Mouse (Mus musculus) hindbrain, postnatal 0 days (tissue): ENCODE data around the gene Ltbp1. TPM values are rescaled to one million over a fixed set of nuclear protein-coding genes. Genes with fewer than 3 reads are reported as not detected.

ENCODE experiments used
- ATAC-seq: fragments of 200-750 bp; cut with Nextera tagmentation; 2 replicates; pipeline ENCODE4 v1.8.0; 2017; ENCODE audit warnings: mild to moderate bottlenecking, moderate TSS enrichment, moderate library complexity
- DNase-seq: peaks from one replicate; pipeline ENCODE4 v3.0.0-alpha.2; 2015; ENCODE audit warnings: low spot score
- H3K27ac ChIP-seq: fragments of 300-500 bp; sonication (generic); 2 replicates; pipeline ENCODE4 v1.5.1; 2014; ENCODE audit warnings: mild to moderate bottlenecking
- H3K27me3 ChIP-seq: fragments of 300-500 bp; sonication (generic); 2 replicates; pipeline ENCODE4 v1.6.1; 2014; ENCODE audit warnings: low read length, mixed read lengths; ENCODE audit not compliant: insufficient read depth
- H3K36me3 ChIP-seq: fragments of 300-500 bp; sonication (generic); 2 replicates; pipeline ENCODE4 v1.6.1; 2014; ENCODE audit warnings: low read length, mixed read lengths; ENCODE audit not compliant: insufficient read depth
- H3K4me1 ChIP-seq: fragments of 300-500 bp; sonication (generic); 2 replicates; pipeline ENCODE4 v1.6.1; 2014; ENCODE audit warnings: antibody characterized with exemption, low read length, mixed read lengths; ENCODE audit not compliant: insufficient read depth
- H3K4me2 ChIP-seq: fragments of 300-500 bp; sonication (generic); 2 replicates; pipeline ENCODE4 v1.6.1; 2014; ENCODE audit warnings: low read depth, mild to moderate bottlenecking, low read length, moderate library complexity, mixed read lengths
- H3K4me3 ChIP-seq: fragments of 300-500 bp; sonication (generic); 2 replicates; pipeline ENCODE4 v1.5.1; 2014; ENCODE audit warnings: low read length
- H3K9ac ChIP-seq: fragments of 300-500 bp; sonication (generic); replicated peaks from 2 replicates; pipeline ENCODE4 v1.6.1; 2014; ENCODE audit warnings: mild to moderate bottlenecking, low read length, moderate library complexity, mixed read lengths
- H3K9me3 ChIP-seq: fragments of 300-500 bp; sonication (generic); 2 replicates; pipeline ENCODE4 v1.6.1; 2016; ENCODE audit warnings: low read length, mixed read lengths
- CTCF ChIP-seq: IDR thresholded peaks from 2 replicates; pipeline ENCODE4 v1.5.1; 2016; ENCODE audit warnings: antibody characterized with exemption, control low read depth, low read depth
- WGBS: fragments of 180-500 bp; shearing (Covaris S2); extraction: QIAGEN DNeasy Blood & Tissue Kit; methylation state at CpG from one replicate; pipeline ENCODE4 v1.1.7; 2014; 5-methylcytosine and 5-hydroxymethylcytosine counted together
- polyA plus RNA-seq: library from polyadenylated mRNA; unstranded; fragments of >200 nt; fragmentation: Nextera tagmentation; extraction: Ambion mirVana; gene quantifications from 2 replicates; pipeline ENCODE4 v1.2.1, GENCODE M21; 2015
- total RNA-seq: library from RNA; depleted of rRNA; stranded (reverse); fragments of >200 nt; gene quantifications from 2 replicates; pipeline ENCODE4 v1.2.3, GENCODE M21; 2014

Gene Ltbp1
- total and polyA plus RNA-seq, 2 experiments from 2014 or later: 1.7 to 5.0 TPM

GRCm38 (mm10) chr17:75378256-75378871, 373.0 kb downstream of the Ltbp1 start:
- ATAC-seq: no peak
- Histone ChIP-seq H3K4me3 (no peak overlapping the region), H3K9me3 (no peaks in the 10 kb centered on the region), H3K36me3 (no peaks in the 10 kb centered on the region), H3K4me2 (no peak overlapping the region), H3K9ac (no peak overlapping the region), H3K27me3 (no peaks in the 10 kb centered on the region), H3K4me1 (no peaks in the 10 kb centered on the region), H3K27ac (no peak overlapping the region)
- 87% methylated on average over 9 of the region's 9 CpGs for WGBS
- DNase-seq: no peak
- no peak for TF ChIP-seq CTCF

GRCm38 (mm10) chr17:75380167-75380566, 374.8 kb downstream of the Ltbp1 start:
- TF ChIP-seq CTCF: no peak
- DNase-seq: peak; percentile 10
- 31% methylated on average over 2 of the region's 2 CpGs for WGBS
- peak; percentile 55 for ATAC-seq
- no peaks in the 10 kb centered on the region for H3K4me1 ChIP-seq
- no peak overlapping the region for H3K9ac ChIP-seq
- H3K27ac ChIP-seq: no peak overlapping the region
- H3K4me2 ChIP-seq: no peak overlapping the region
- no peaks in the 10 kb centered on the region for H3K36me3 ChIP-seq
- no peaks in the 10 kb centered on the region for H3K9me3 ChIP-seq
- no peaks in the 10 kb centered on the region for H3K27me3 ChIP-seq
- no peak overlapping the region for H3K4me3 ChIP-seq

GRCm38 (mm10) chr17:75388402-75388801, 383.0 kb downstream of the Ltbp1 start:
- H3K9me3 ChIP-seq: no peaks in the 10 kb centered on the region

GRCm38 (mm10) chr17:75390142-75390541, 384.8 kb downstream of the Ltbp1 start:
- no peaks in the 10 kb centered on the region for H3K27me3 ChIP-seq
- WGBS: 69% methylated on average over 10 of the region's 10 CpGs
- peak; percentile 40 for TF ChIP-seq CTCF
- no peak overlapping the region for H3K27ac ChIP-seq
- DNase-seq: peak; percentile 27
- no peaks in the 10 kb centered on the region for H3K4me1 ChIP-seq
- no peak overlapping the region for H3K4me3 ChIP-seq
- H3K9me3 ChIP-seq: no peaks in the 10 kb centered on the region
- no peak overlapping the region for H3K4me2 ChIP-seq
- H3K36me3 ChIP-seq: no peaks in the 10 kb centered on the region
- H3K9ac ChIP-seq: no peak overlapping the region
- ATAC-seq: no peak

More at GRCm38 (mm10) chr17:75388402-75388801, 383.0 kb downstream of the Ltbp1 start:
- Histone ChIP-seq H3K4me3 (no peak overlapping the region), H3K4me1 (no peaks in the 10 kb centered on the region), H3K27ac (no peak overlapping the region), H3K36me3 (no peaks in the 10 kb centered on the region), H3K9ac (no peak overlapping the region), H3K4me2 (no peak overlapping the region), H3K27me3 (no peaks in the 10 kb centered on the region)
- 83% methylated on average over 4 of the region's 4 CpGs for WGBS
- DNase-seq (no peak), ATAC-seq (no peak)
- TF ChIP-seq CTCF: no peak

GRCm38 (mm10) chr17:75391429-75392192, 386.2 kb downstream of the Ltbp1 start:
- Histone ChIP-seq H3K27me3 (no peaks in the 10 kb centered on the region), H3K4me1 (no peaks in the 10 kb centered on the region), H3K9ac (no peak overlapping the region), H3K9me3 (no peaks in the 10 kb centered on the region), H3K27ac (no peak overlapping the region), H3K36me3 (no peaks in the 10 kb centered on the region), H3K4me3 (no peak overlapping the region), H3K4me2 (no peak overlapping the region)
- 86% methylated on average over 6 of the region's 6 CpGs for WGBS
- TF ChIP-seq CTCF: no peak
- DNase-seq (no peak), ATAC-seq (no peak)

GRCm38 (mm10) chr17:75406405-75406804, 401.0 kb downstream of the Ltbp1 start:
- Histone ChIP-seq H3K27me3 (no peaks in the 10 kb centered on the region), H3K9ac (no peak overlapping the region), H3K4me3 (no peak overlapping the region), H3K4me2 (no peak overlapping the region), H3K36me3 (no peaks in the 10 kb centered on the region), H3K27ac (no peak overlapping the region), H3K4me1 (no peaks in the 10 kb centered on the region), H3K9me3 (no peaks in the 10 kb centered on the region)
- peak; percentile 61 for TF ChIP-seq CTCF
- WGBS: 23% methylated on average over 4 of the region's 4 CpGs
- DNase-seq: peak; percentile 53
- ATAC-seq: no peak

GRCm38 (mm10) chr17:75416861-75417260, 411.5 kb downstream of the Ltbp1 start:
- 73% methylated on average over 3 of the region's 3 CpGs for WGBS
- no peak overlapping the region for H3K4me2 ChIP-seq
- no peak for TF ChIP-seq CTCF
- no peaks in the 10 kb centered on the region for H3K36me3 ChIP-seq
- DNase-seq: no peak
- no peak overlapping the region for H3K4me3 ChIP-seq
- H3K9ac ChIP-seq: no peak overlapping the region
- ATAC-seq: 0 out of 2 replicates have a peak, but pooled peaks have one; percentile 35
- no peaks in the 10 kb centered on the region for H3K27me3 ChIP-seq
- no peaks in the 10 kb centered on the region for H3K9me3 ChIP-seq
- no peak overlapping the region for H3K27ac ChIP-seq
- no peaks in the 10 kb centered on the region for H3K4me1 ChIP-seq
